Mouse (Mus musculus): ENCODE data around the gene Ppp1r37.
A peak's percentile ranks its signal among the peaks of the same experiment; 100 is the strongest.

Ppp1r37 gene

GRCm38 (mm10) chr7:19498326-19498725 lies 64.5 kb downstream of the Ppp1r37 start:
- DNase-seq, result no peak

- no peak for DNase-seq
Observed at GRCm38 (mm10) chr7:19496214-19496555, 66.7 kb downstream of the Ppp1r37 start.

GRCm38 (mm10) chr7:19495521-19496213 lies 67.2 kb downstream of the Ppp1r37 start:
- no peak for DNase-seq

- DNase-seq, result no peak
Observed at GRCm38 (mm10) chr7:19494751-19495474, 68.0 kb downstream of the Ppp1r37 start.

GRCm38 (mm10) chr7:19491731-19492130 lies 71.1 kb downstream of the Ppp1r37 start:
- DNase-seq, result no peak

GRCm38 (mm10) chr7:19489525-19489924 lies 73.4 kb downstream of the Ppp1r37 start:
- DNase-seq, result peak; percentile 34

- no peak for DNase-seq
Observed at GRCm38 (mm10) chr7:19486549-19486948, 76.3 kb downstream of the Ppp1r37 start.

- no peak for DNase-seq
Observed at GRCm38 (mm10) chr7:19485488-19485887, 77.4 kb downstream of the Ppp1r37 start.

GRCm38 (mm10) chr7:19483281-19483680 lies 79.6 kb downstream of the Ppp1r37 start:
- no peak for DNase-seq
